Mouse (Mus musculus): ENCODE measurements around the gene Ppm1d. TPM values are rescaled to one million over a fixed set of nuclear protein-coding genes. Genes with fewer than 3 reads are reported as not detected.
A peak's percentile ranks its signal among the peaks of the same experiment; 100 is the strongest.

Gene Ppm1d
- polyA plus RNA-seq, 1 experiment from 2014 or later: 26.5 TPM

- Histone ChIP-seq H3K27ac (ENCODE audit: low read depth, low read length) (no peak overlapping the region), H3K4me2 (replicated peaks; ENCODE audit: low read depth, low read length) (no peak overlapping the region), H3K4me3 (ENCODE audit: low read depth, low read length) (no peak overlapping the region), H3K9ac (ENCODE audit: low read depth, low read length) (no peak overlapping the region), H3K27me3 (ENCODE audit: control insufficient read depth, insufficient read depth, low read length) (no peaks in the 10 kb centered on the region), H3K4me1 (replicated peaks; ENCODE audit: control insufficient read depth, insufficient read depth, low read length) (no peaks in the 10 kb centered on the region), H3K9me3 (ENCODE audit: control insufficient read depth, low read length) (no peaks in the 10 kb centered on the region), H3K36me3 (ENCODE audit: control insufficient read depth, insufficient read depth, low read length) (no peaks in the 10 kb centered on the region)
- ATAC-seq (ENCODE audit: low FRiP score) (no peak), DNase-seq (ENCODE audit: low spot score) (peak; percentile 83)
- WGBS: 27% methylated on average over 4 of the region's 4 CpGs
Measured at GRCm38 (mm10) chr11:85382055-85382454, 71.0 kb downstream of the Ppm1d start.

GRCm38 (mm10) chr11:85383975-85384821 lies 73.2 kb downstream of the Ppm1d start:
- H3K4me2 ChIP-seq (replicated peaks; ENCODE audit: low read depth, low read length): no peak overlapping the region
- H3K27me3 ChIP-seq (ENCODE audit: control insufficient read depth, insufficient read depth, low read length): no peaks in the 10 kb centered on the region
- no peak overlapping the region for H3K27ac ChIP-seq (ENCODE audit: low read depth, low read length)
- no peak for DNase-seq (ENCODE audit: low spot score)
- no peaks in the 10 kb centered on the region for H3K9me3 ChIP-seq (ENCODE audit: control insufficient read depth, low read length)
- H3K4me1 ChIP-seq (replicated peaks; ENCODE audit: control insufficient read depth, insufficient read depth, low read length): no peaks in the 10 kb centered on the region
- H3K4me3 ChIP-seq (ENCODE audit: low read depth, low read length): no peak overlapping the region
- no peaks in the 10 kb centered on the region for H3K36me3 ChIP-seq (ENCODE audit: control insufficient read depth, insufficient read depth, low read length)
- 84% methylated on average over 7 of the region's 7 CpGs for WGBS
- no peak overlapping the region for H3K9ac ChIP-seq (ENCODE audit: low read depth, low read length)
- no peak for ATAC-seq (ENCODE audit: low FRiP score)

- peaks cover 3% of the 10 kb centered on the region; the same call in 1 of the 2 replicates for H3K4me1 ChIP-seq (replicated peaks; ENCODE audit: control insufficient read depth, insufficient read depth, low read length)
- ATAC-seq (ENCODE audit: low FRiP score) (no peak), DNase-seq (ENCODE audit: low spot score) (peak; percentile 49)
- H3K4me2 ChIP-seq (replicated peaks; ENCODE audit: low read depth, low read length): no peak overlapping the region
- no peaks in the 10 kb centered on the region for H3K27me3 ChIP-seq (ENCODE audit: control insufficient read depth, insufficient read depth, low read length)
- 45% methylated on average over 12 of the region's 12 CpGs for WGBS
- H3K9ac ChIP-seq (ENCODE audit: low read depth, low read length): no peak overlapping the region
- H3K36me3 ChIP-seq (ENCODE audit: control insufficient read depth, insufficient read depth, low read length): no peaks in the 10 kb centered on the region
- peak overlapping the region; percentile 54; the same call in 1 of the 2 replicates for H3K27ac ChIP-seq (ENCODE audit: low read depth, low read length)
- H3K4me3 ChIP-seq (ENCODE audit: low read depth, low read length): no peak overlapping the region
- no peaks in the 10 kb centered on the region for H3K9me3 ChIP-seq (ENCODE audit: control insufficient read depth, low read length)
Measured at GRCm38 (mm10) chr11:85392179-85392863, 81.3 kb downstream of the Ppm1d start.

- ATAC-seq (ENCODE audit: low FRiP score) (no peak), DNase-seq (ENCODE audit: low spot score) (no peak)
- H3K4me1 ChIP-seq (replicated peaks; ENCODE audit: control insufficient read depth, insufficient read depth, low read length): peaks cover 3% of the 10 kb centered on the region; the same call in 1 of the 2 replicates
- no peaks in the 10 kb centered on the region for H3K9me3 ChIP-seq (ENCODE audit: control insufficient read depth, low read length)
- no peaks in the 10 kb centered on the region for H3K27me3 ChIP-seq (ENCODE audit: control insufficient read depth, insufficient read depth, low read length)
- no peak overlapping the region for H3K9ac ChIP-seq (ENCODE audit: low read depth, low read length)
- no peak overlapping the region for H3K27ac ChIP-seq (ENCODE audit: low read depth, low read length)
- 45% methylated on average over 9 of the region's 9 CpGs for WGBS
- H3K36me3 ChIP-seq (ENCODE audit: control insufficient read depth, insufficient read depth, low read length): no peaks in the 10 kb centered on the region
- H3K4me2 ChIP-seq (replicated peaks; ENCODE audit: low read depth, low read length): no peak overlapping the region
- H3K4me3 ChIP-seq (ENCODE audit: low read depth, low read length): no peak overlapping the region
Measured at GRCm38 (mm10) chr11:85392864-85393220, 81.8 kb downstream of the Ppm1d start.

- H3K27me3 ChIP-seq (ENCODE audit: control insufficient read depth, insufficient read depth, low read length): no peaks in the 10 kb centered on the region
- no peak overlapping the region for H3K27ac ChIP-seq (ENCODE audit: low read depth, low read length)
- H3K4me1 ChIP-seq (replicated peaks; ENCODE audit: control insufficient read depth, insufficient read depth, low read length): peaks cover 3% of the 10 kb centered on the region; the same call in 1 of the 2 replicates
- no peak overlapping the region for H3K4me2 ChIP-seq (replicated peaks; ENCODE audit: low read depth, low read length)
- no peak overlapping the region for H3K9ac ChIP-seq (ENCODE audit: low read depth, low read length)
- no peaks in the 10 kb centered on the region for H3K9me3 ChIP-seq (ENCODE audit: control insufficient read depth, low read length)
- H3K36me3 ChIP-seq (ENCODE audit: control insufficient read depth, insufficient read depth, low read length): no peaks in the 10 kb centered on the region
- ATAC-seq (ENCODE audit: low FRiP score): no peak
- no peak for DNase-seq (ENCODE audit: low spot score)
- no peak overlapping the region for H3K4me3 ChIP-seq (ENCODE audit: low read depth, low read length)
- 56% methylated on average over 3 of the region's 3 CpGs for WGBS
Measured at GRCm38 (mm10) chr11:85393990-85394389, 82.9 kb downstream of the Ppm1d start.

GRCm38 (mm10) chr11:85395361-85395760 lies 84.3 kb downstream of the Ppm1d start:
- ATAC-seq (ENCODE audit: low FRiP score) (no peak), DNase-seq (ENCODE audit: low spot score) (no peak)
- H3K4me3 ChIP-seq (ENCODE audit: low read depth, low read length): no peak overlapping the region
- H3K9ac ChIP-seq (ENCODE audit: low read depth, low read length): no peak overlapping the region
- no peaks in the 10 kb centered on the region for H3K36me3 ChIP-seq (ENCODE audit: control insufficient read depth, insufficient read depth, low read length)
- H3K27ac ChIP-seq (ENCODE audit: low read depth, low read length): no peak overlapping the region
- H3K27me3 ChIP-seq (ENCODE audit: control insufficient read depth, insufficient read depth, low read length): no peaks in the 10 kb centered on the region
- no peak overlapping the region for H3K4me2 ChIP-seq (replicated peaks; ENCODE audit: low read depth, low read length)
- WGBS: 26% methylated on average over 7 of the region's 7 CpGs
- H3K9me3 ChIP-seq (ENCODE audit: control insufficient read depth, low read length): no peaks in the 10 kb centered on the region
- peaks cover 3% of the 10 kb centered on the region; the same call in 1 of the 2 replicates for H3K4me1 ChIP-seq (replicated peaks; ENCODE audit: control insufficient read depth, insufficient read depth, low read length)

Other genes starting within 250 kb of the Ppm1d start
- 9.4 and 13.2 TPM in 2 replicates for gene Usp32, start 171.1 kb upstream of the Ppm1d start, polyA plus RNA-seq (2014; fragmentation: Nextera tagmentation; extraction: Ambion mirVana)
- gene 1700125H20Rik, start 140.8 kb upstream of the Ppm1d start, polyA plus RNA-seq (2014; fragmentation: Nextera tagmentation; extraction: Ambion mirVana): 0.26 and 0.39 TPM in 2 replicates
- 65.0 and 65.5 TPM in 2 replicates for gene Appbp2, start 76.1 kb upstream of the Ppm1d start, polyA plus RNA-seq (2014; fragmentation: Nextera tagmentation; extraction: Ambion mirVana)
- 32.6 and 33.3 TPM in 2 replicates for gene Bcas3, start 41.9 kb downstream of the Ppm1d start, polyA plus RNA-seq (2014; fragmentation: Nextera tagmentation; extraction: Ambion mirVana)